Mouse (Mus musculus): ENCODE results near the gene Robo4. TPM values are rescaled to one million over a fixed set of nuclear protein-coding genes. Genes with fewer than 3 reads are reported as not detected.

The Robo4 gene
- 1 to 10 TPM; 5.3 to 6.7 TPM for total RNA-seq (2021)

- no peak for DNase-seq (ENCODE audit: extremely low spot score in 1 of 2, low spot score in 1 of 2)
Observed at GRCm38 (mm10) chr9:37401802-37402201, at the start of gene Robo4. Gene Robo4, plus strand, starts transcription at chr9:37401897.

- no peak for DNase-seq (ENCODE audit: extremely low spot score in 1 of 2, low spot score in 1 of 2)
Observed at GRCm38 (mm10) chr9:37354485-37354884, 47.2 kb upstream of the Robo4 start.

- no peak for DNase-seq (ENCODE audit: extremely low spot score in 1 of 2, low spot score in 1 of 2)
Observed at GRCm38 (mm10) chr9:37358713-37359330, 42.9 kb upstream of the Robo4 start.

- DNase-seq (ENCODE audit: extremely low spot score in 1 of 2, low spot score in 1 of 2) = no peak
Observed at GRCm38 (mm10) chr9:37359331-37360220, 42.1 kb upstream of the Robo4 start.

GRCm38 (mm10) chr9:37362084-37362483 lies 39.6 kb upstream of the Robo4 start:
- DNase-seq (ENCODE audit: extremely low spot score in 1 of 2, low spot score in 1 of 2) = no peak

GRCm38 (mm10) chr9:37362881-37363280 lies 38.8 kb upstream of the Robo4 start:
- DNase-seq (ENCODE audit: extremely low spot score in 1 of 2, low spot score in 1 of 2) = no peak

GRCm38 (mm10) chr9:37363551-37363950 lies 38.1 kb upstream of the Robo4 start:
- DNase-seq (ENCODE audit: extremely low spot score in 1 of 2, low spot score in 1 of 2) = no peak

- DNase-seq (ENCODE audit: extremely low spot score in 1 of 2, low spot score in 1 of 2) = no peak
Observed at GRCm38 (mm10) chr9:37364392-37364791, 37.3 kb upstream of the Robo4 start.

GRCm38 (mm10) chr9:37365706-37366105 lies 36.0 kb upstream of the Robo4 start:
- DNase-seq (ENCODE audit: extremely low spot score in 1 of 2, low spot score in 1 of 2) = no peak

GRCm38 (mm10) chr9:37367301-37368080 lies 34.2 kb upstream of the Robo4 start, which contains the start of gene Hepacam:
Gene Hepacam, plus strand, starts transcription at chr9:37367351.
- DNase-seq (ENCODE audit: extremely low spot score in 1 of 2, low spot score in 1 of 2) = no peak

- no peak for DNase-seq (ENCODE audit: extremely low spot score in 1 of 2, low spot score in 1 of 2)
Observed at GRCm38 (mm10) chr9:37368081-37368830, 33.4 kb upstream of the Robo4 start.

GRCm38 (mm10) chr9:37368860-37369259 lies 32.8 kb upstream of the Robo4 start:
- DNase-seq (ENCODE audit: extremely low spot score in 1 of 2, low spot score in 1 of 2) = no peak

GRCm38 (mm10) chr9:37371232-37371801 lies 30.4 kb upstream of the Robo4 start:
- no peak for DNase-seq (ENCODE audit: extremely low spot score in 1 of 2, low spot score in 1 of 2)

- no peak for DNase-seq (ENCODE audit: extremely low spot score in 1 of 2, low spot score in 1 of 2)
Observed at GRCm38 (mm10) chr9:37375718-37376117, 26.0 kb upstream of the Robo4 start.

GRCm38 (mm10) chr9:37383161-37383560 lies 18.5 kb upstream of the Robo4 start:
- DNase-seq (ENCODE audit: extremely low spot score in 1 of 2, low spot score in 1 of 2) = no peak

GRCm38 (mm10) chr9:37384284-37385182 lies 17.2 kb upstream of the Robo4 start:
- no peak for DNase-seq (ENCODE audit: extremely low spot score in 1 of 2, low spot score in 1 of 2)

- DNase-seq (ENCODE audit: extremely low spot score in 1 of 2, low spot score in 1 of 2) = no peak
Observed at GRCm38 (mm10) chr9:37390891-37391290, 10.8 kb upstream of the Robo4 start.

GRCm38 (mm10) chr9:37392071-37392470 lies 9.6 kb upstream of the Robo4 start:
- DNase-seq (ENCODE audit: extremely low spot score in 1 of 2, low spot score in 1 of 2) = no peak
